Mouse (Mus musculus): ENCODE measurements around the gene Ncoa6. TPM values are rescaled to one million over a fixed set of nuclear protein-coding genes. Genes with fewer than 3 reads are reported as not detected.

Ncoa6 gene
- polyA plus RNA-seq, 1 experiment from 2014 or later: 31.0 TPM

MicroRNAs encoded within 50 kb of the gene (microRNA counts, 519-probe panel; counts per million panel counts)
- 777 counts per million, percentile 3 among the panel's probes with 10 or more counts for microRNA mmu-miR-695

Small RNAs within 50 kb of the gene (microRNA-seq; reads per million reads assigned to microRNA genes)
- not detected for gene Mir695

Other genes starting within 250 kb of the Ncoa6 start
- gene Dynlrb1, start 237.4 kb downstream of the Ncoa6 start, polyA plus RNA-seq (2014; fragmentation: Nextera tagmentation; extraction: Ambion mirVana): 503 and 513 TPM in 2 replicates
- gene Map1lc3a, start 197.6 kb downstream of the Ncoa6 start, polyA plus RNA-seq (2014; fragmentation: Nextera tagmentation; extraction: Ambion mirVana): 114 and 116 TPM in 2 replicates
- gene Pigu, start 116.5 kb downstream of the Ncoa6 start, polyA plus RNA-seq (2014; fragmentation: Nextera tagmentation; extraction: Ambion mirVana): 53.4 and 56.0 TPM in 2 replicates
- gene Trp53inp2, start 92.8 kb downstream of the Ncoa6 start, polyA plus RNA-seq (2014; fragmentation: Nextera tagmentation; extraction: Ambion mirVana): 17.5 and 19.3 TPM in 2 replicates
- gene Acss2, start 44.1 kb upstream of the Ncoa6 start, polyA plus RNA-seq (2014; fragmentation: Nextera tagmentation; extraction: Ambion mirVana): 9.2 and 10.7 TPM in 2 replicates
- 2.2 and 2.3 TPM in 2 replicates for gene Ggt7, start 44.3 kb upstream of the Ncoa6 start, polyA plus RNA-seq (2014; fragmentation: Nextera tagmentation; extraction: Ambion mirVana)
- gene Gss, start 118.9 kb upstream of the Ncoa6 start, polyA plus RNA-seq (2014; fragmentation: Nextera tagmentation; extraction: Ambion mirVana): 22.8 and 24.2 TPM in 2 replicates
- gene Myh7b, start 137.3 kb upstream of the Ncoa6 start, polyA plus RNA-seq (2014; fragmentation: Nextera tagmentation; extraction: Ambion mirVana): 0.67 and 0.99 TPM in 2 replicates
- gene Trpc4ap, start 218.5 kb upstream of the Ncoa6 start, polyA plus RNA-seq (2014; fragmentation: Nextera tagmentation; extraction: Ambion mirVana): 142 and 143 TPM in 2 replicates